Mouse (Mus musculus): ENCODE results near the gene Dpysl5.

Dpysl5 gene

GRCm38 (mm10) chr5:30701866-30702265, 9.5 kb upstream of the Dpysl5 start:
- no peak for DNase-seq (ENCODE audit: low read depth, low spot score)

- peak; percentile 79 for DNase-seq (ENCODE audit: low read depth, low spot score)
These were observed 1.5 kb upstream of the Dpysl5 start for GRCm38 (mm10) chr5:30709744-30710383.

GRCm38 (mm10) chr5:30710486-30710885, 878 bp upstream of the Dpysl5 start:
- DNase-seq (ENCODE audit: low read depth, low spot score), result no peak

GRCm38 (mm10) chr5:30712002-30712390, 632 bp downstream of the Dpysl5 start:
- DNase-seq (ENCODE audit: low read depth, low spot score), result no peak

GRCm38 (mm10) chr5:30712441-30713298, 1.3 kb downstream of the Dpysl5 start:
- DNase-seq (ENCODE audit: low read depth, low spot score), result no peak

- DNase-seq (ENCODE audit: low read depth, low spot score), result no peak
These were observed 1.9 kb downstream of the Dpysl5 start for GRCm38 (mm10) chr5:30713299-30713675.

GRCm38 (mm10) chr5:30713691-30714090, 2.3 kb downstream of the Dpysl5 start:
- no peak for DNase-seq (ENCODE audit: low read depth, low spot score)

- DNase-seq (ENCODE audit: low read depth, low spot score), result no peak
These were observed 4.9 kb downstream of the Dpysl5 start for GRCm38 (mm10) chr5:30716311-30716710.

GRCm38 (mm10) chr5:30717506-30717905, 6.1 kb downstream of the Dpysl5 start:
- no peak for DNase-seq (ENCODE audit: low read depth, low spot score)

- DNase-seq (ENCODE audit: low read depth, low spot score), result no peak
These were observed 6.8 kb downstream of the Dpysl5 start for GRCm38 (mm10) chr5:30717991-30718703.

- DNase-seq (ENCODE audit: low read depth, low spot score), result no peak
These were observed 10.6 kb downstream of the Dpysl5 start for GRCm38 (mm10) chr5:30721935-30722334.

GRCm38 (mm10) chr5:30726151-30726693, 14.9 kb downstream of the Dpysl5 start:
- no peak for DNase-seq (ENCODE audit: low read depth, low spot score)

- DNase-seq (ENCODE audit: low read depth, low spot score), result no peak
These were observed 21.1 kb downstream of the Dpysl5 start for GRCm38 (mm10) chr5:30732511-30732910.

GRCm38 (mm10) chr5:30734666-30735065, 23.3 kb downstream of the Dpysl5 start:
- no peak for DNase-seq (ENCODE audit: low read depth, low spot score)

GRCm38 (mm10) chr5:30738127-30738828, 26.9 kb downstream of the Dpysl5 start:
- DNase-seq (ENCODE audit: low read depth, low spot score), result no peak

- no peak for DNase-seq (ENCODE audit: low read depth, low spot score)
These were observed 28.2 kb downstream of the Dpysl5 start for GRCm38 (mm10) chr5:30739595-30739994.

- DNase-seq (ENCODE audit: low read depth, low spot score), result no peak
These were observed 38.4 kb downstream of the Dpysl5 start for GRCm38 (mm10) chr5:30749582-30750311.

GRCm38 (mm10) chr5:30751071-30751470, 39.7 kb downstream of the Dpysl5 start:
- DNase-seq (ENCODE audit: low read depth, low spot score), result no peak

- DNase-seq (ENCODE audit: low read depth, low spot score), result no peak
These were observed 41.8 kb downstream of the Dpysl5 start for GRCm38 (mm10) chr5:30753128-30753527.

GRCm38 (mm10) chr5:30755215-30755614, 43.9 kb downstream of the Dpysl5 start:
- no peak for DNase-seq (ENCODE audit: low read depth, low spot score)
